Mouse (Mus musculus): Measurements from ENCODE around the gene Rnf225. TPM values are rescaled to one million over a fixed set of nuclear protein-coding genes. Genes with fewer than 3 reads are reported as not detected.

The Rnf225 gene
- polyA plus RNA-seq, 1 experiment from 2014 or later, result 1.6 TPM

DNA sequence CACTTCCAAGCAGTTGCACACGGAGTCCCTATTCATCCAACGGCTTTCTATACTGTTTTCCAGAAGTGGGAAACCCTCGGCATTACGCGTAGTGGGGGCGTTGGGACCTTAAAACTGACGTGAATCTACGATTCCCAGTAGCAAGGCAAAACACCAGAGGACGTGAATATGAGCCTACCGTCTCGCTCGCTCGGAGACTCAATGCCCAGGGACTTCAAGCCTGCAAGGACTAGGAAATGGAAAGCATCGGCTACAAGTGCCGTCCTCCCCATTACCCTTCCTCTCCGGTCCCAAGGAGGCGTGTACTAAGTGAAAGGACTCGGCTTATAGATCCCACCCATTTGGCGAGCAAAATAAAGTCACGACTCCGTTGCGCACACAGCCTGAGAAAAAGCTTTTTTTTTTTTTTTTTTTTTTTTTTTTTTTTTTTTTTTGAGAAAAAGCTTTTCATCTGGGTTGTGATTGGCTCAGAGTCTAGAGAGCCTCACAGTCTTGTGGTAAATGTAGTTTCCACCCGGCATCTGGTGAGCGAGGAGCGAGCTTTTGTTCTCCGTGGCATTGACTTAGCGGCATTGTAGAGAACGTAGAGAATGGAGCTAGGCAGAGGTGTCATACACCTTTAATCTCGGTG, 34.4 kb downstream of the Rnf225 start:
- H3K4me1 ChIP-seq (replicated peaks; ENCODE audit: control insufficient read depth, insufficient read depth, low read length), result no peaks in the 10 kb centered on the region
- DNase-seq (ENCODE audit: low spot score), result peak; percentile 73
- H3K27me3 ChIP-seq (ENCODE audit: control insufficient read depth, insufficient read depth, low read length), result no peaks in the 10 kb centered on the region
- H3K4me2 ChIP-seq (ENCODE audit: low read depth, low read length, severe bottlenecking), result peak overlapping the region; percentile 53
- no peaks in the 10 kb centered on the region for H3K36me3 ChIP-seq (ENCODE audit: control insufficient read depth, insufficient read depth, low read length)
- H3K9me3 ChIP-seq (ENCODE audit: control insufficient read depth, low read length), result no peaks in the 10 kb centered on the region
- 4% methylated on average over 29 of the region's 29 CpGs for WGBS
- H3K27ac ChIP-seq (ENCODE audit: low read depth, low read length), result peak overlapping the region; percentile 65
- peak; percentile 74 for ATAC-seq (replicated peaks; ENCODE audit: low FRiP score)
- peak overlapping the region; percentile 43 for H3K4me3 ChIP-seq (ENCODE audit: low read depth, low read length)
- peak overlapping the region; percentile 73 for H3K9ac ChIP-seq (ENCODE audit: low read length)

DNA sequence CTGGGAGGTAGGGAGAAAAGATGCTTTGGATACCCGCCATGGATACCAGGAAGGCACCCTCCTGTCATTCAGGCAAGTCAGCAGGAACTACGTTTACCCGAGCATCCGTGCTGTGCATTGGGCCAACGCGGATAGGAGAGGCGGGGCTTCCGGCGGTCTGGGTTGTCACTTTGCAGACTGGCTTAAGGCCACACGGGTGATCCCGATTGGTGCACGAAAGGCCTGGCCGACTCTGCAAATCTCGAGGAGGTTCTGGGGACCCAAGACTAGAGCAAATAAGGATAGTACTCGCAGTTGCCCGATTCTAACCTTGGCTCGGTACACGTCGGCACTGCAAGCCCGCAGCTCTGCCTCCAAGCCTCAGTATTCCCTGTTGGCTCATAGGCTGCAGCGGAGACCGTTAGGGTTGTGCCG, 38.5 kb downstream of the Rnf225 start, which contains the start of gene Zfp324:
TSS of gene Zfp324 (plus strand) at position 161 of the 414 bp plus-strand sequence.
- no peaks in the 10 kb centered on the region for H3K9me3 ChIP-seq (ENCODE audit: control insufficient read depth, low read length)

DNA sequence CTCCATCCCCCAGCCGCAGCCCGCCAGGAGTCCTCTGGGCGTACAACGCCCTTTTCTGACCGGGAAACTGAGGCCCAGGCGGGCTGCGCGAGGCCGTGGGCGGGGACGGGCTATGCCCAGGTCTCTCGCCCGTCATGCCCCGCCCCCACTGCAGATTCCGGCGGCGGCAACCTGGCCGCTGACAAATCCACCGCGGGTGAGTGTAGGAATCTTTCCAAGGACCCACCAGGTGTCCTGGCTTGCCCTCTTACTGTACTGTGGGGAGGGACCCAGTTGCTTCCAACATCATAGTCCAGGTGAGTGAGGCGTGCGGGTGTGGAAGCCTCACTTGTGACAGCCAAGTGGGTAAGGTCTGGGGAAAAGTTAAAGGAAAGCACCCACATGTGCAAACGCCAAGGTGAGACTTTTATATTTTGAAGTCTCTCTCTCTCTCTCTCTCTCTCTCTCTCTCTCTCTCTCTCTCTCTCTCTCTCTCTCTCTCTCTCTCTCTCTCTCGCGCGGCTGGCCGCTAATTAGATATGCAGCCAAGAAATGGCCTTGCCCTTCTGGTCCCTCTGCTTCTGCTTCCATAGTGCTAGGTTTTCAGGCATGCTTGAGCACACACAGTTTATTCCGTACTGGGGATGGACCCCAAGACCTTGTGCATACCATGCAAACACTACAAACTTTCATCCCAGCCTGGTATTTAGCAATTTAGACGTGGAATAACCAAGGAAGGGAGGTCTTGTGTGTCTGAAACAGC, 39.1 kb downstream of the Rnf225 start:
- Histone ChIP-seq H3K27me3 (ENCODE audit: control insufficient read depth, insufficient read depth, low read length) (no peaks in the 10 kb centered on the region), H3K4me3 (ENCODE audit: low read depth, low read length) (peak overlapping the region; percentile 87), H3K4me1 (replicated peaks; ENCODE audit: control insufficient read depth, insufficient read depth, low read length) (peaks cover 3% of the 10 kb centered on the region; the same call in 1 of the 2 replicates), H3K27ac (ENCODE audit: low read depth, low read length) (peak overlapping the region; percentile 64; the same call in 1 of the 2 replicates), H3K9ac (ENCODE audit: low read length) (peak overlapping the region; percentile 89), H3K9me3 (ENCODE audit: control insufficient read depth, low read length) (no peaks in the 10 kb centered on the region), H3K36me3 (ENCODE audit: control insufficient read depth, insufficient read depth, low read length) (peaks cover 8% of the 10 kb centered on the region; the same call in 1 of the 2 replicates), H3K4me2 (ENCODE audit: low read depth, low read length, severe bottlenecking) (peak overlapping the region; percentile 94)
- WGBS, result under 1% methylated on average over 29 of the region's 29 CpGs
- peak; percentile 76 for DNase-seq (ENCODE audit: low spot score)
- peak; percentile 63 for ATAC-seq (replicated peaks; ENCODE audit: low FRiP score)

More for the DNA sequence above, 38.5 kb downstream of the Rnf225 start, which contains the start of gene Zfp324:
- Histone ChIP-seq H3K27ac (ENCODE audit: low read depth, low read length) (peak within 1 kb of the TSS; percentile 64), H3K27me3 (ENCODE audit: control insufficient read depth, insufficient read depth, low read length) (no peaks in the 10 kb centered on the region), H3K4me2 (ENCODE audit: low read depth, low read length, severe bottlenecking) (peak within 1 kb of the TSS; percentile 94), H3K4me3 (ENCODE audit: low read depth, low read length) (peak within 1 kb of the TSS; percentile 87), H3K36me3 (ENCODE audit: control insufficient read depth, insufficient read depth, low read length) (peaks cover 4% of the 10 kb centered on the region; the same call in 1 of the 2 replicates), H3K4me1 (replicated peaks; ENCODE audit: control insufficient read depth, insufficient read depth, low read length) (peaks cover 3% of the 10 kb centered on the region; the same call in 1 of the 2 replicates), H3K9ac (ENCODE audit: low read length) (peak within 1 kb of the TSS; percentile 89)
- DNase-seq (ENCODE audit: low spot score) (peak; percentile 92), ATAC-seq (replicated peaks; ENCODE audit: low FRiP score) (peak; percentile 91)
- under 1% methylated on average over 23 of the region's 23 CpGs for WGBS

DNA sequence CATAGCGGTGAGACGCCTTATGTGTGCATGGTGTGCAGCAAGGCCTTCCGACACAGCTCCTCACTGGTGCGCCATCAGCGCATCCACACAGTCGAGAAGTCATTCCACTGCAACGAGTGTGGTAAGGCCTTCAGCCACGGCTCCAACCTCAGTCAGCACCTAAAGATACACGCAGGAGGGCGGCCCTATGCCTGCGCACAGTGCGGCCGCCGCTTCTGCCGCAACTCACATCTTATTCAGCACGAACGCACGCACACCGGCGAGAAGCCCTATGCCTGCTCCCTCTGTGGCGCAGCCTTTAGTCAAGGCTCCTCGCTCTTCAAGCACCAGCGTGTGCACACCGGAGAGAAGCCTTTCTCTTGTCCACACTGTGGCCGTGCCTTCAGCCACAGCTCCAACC, 43.7 kb downstream of the Rnf225 start:
- 93% methylated on average over 25 of the region's 25 CpGs for WGBS

DNA sequence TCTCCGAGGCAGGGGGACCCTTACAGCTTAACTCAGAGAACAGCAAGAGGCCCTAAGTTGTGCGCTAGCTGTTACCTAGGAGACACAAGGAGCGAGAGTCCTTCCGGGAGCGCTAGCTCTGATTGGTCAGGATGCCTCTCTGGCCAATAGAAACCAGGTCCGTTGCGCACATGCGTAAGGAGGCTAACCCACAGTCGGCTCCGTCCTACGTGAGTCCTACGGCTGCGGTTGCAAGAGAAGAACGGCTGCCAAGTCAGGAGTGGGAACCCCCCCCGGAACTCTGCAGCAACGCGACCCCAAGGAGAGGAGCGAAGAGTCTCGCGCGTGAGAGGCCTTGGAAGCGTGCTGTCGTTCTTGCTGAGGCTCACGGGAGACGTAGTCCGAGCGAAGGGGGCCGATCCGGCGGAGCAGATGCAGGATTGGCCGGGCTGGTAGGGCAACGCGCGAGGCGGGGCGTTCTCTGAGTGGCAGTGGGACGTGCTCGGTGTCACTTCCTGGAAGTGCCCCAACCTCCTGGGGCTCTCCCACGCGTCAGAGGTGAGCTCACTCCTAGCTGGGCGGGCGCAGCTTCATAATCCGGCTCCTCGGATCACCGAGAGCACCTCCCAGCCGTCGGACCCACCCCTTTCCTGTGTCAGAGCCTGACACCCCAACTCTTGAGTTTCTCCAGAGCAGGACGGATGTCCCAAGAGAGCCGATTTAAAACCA, 50.6 kb downstream of the Rnf225 start, which contains the start of gene Zfp446:
TSS of gene Zfp446 (plus strand) at position 167 of the 708 bp plus-strand sequence.
- peaks cover 5% of the 10 kb centered on the region; the same call in 1 of the 2 replicates for H3K4me1 ChIP-seq (replicated peaks; ENCODE audit: control insufficient read depth, insufficient read depth, low read length)
- peak within 1 kb of the TSS; percentile 67 for H3K4me3 ChIP-seq (ENCODE audit: low read depth, low read length)
- H3K27ac ChIP-seq (ENCODE audit: low read depth, low read length), result peak within 1 kb of the TSS; percentile 90
- H3K27me3 ChIP-seq (ENCODE audit: control insufficient read depth, insufficient read depth, low read length), result no peaks in the 10 kb centered on the region
- DNase-seq (ENCODE audit: low spot score) (peak; percentile 98), ATAC-seq (replicated peaks; ENCODE audit: low FRiP score) (peak; percentile 99)
- peak within 1 kb of the TSS; percentile 85 for H3K4me2 ChIP-seq (ENCODE audit: low read depth, low read length, severe bottlenecking)
- no peaks in the 10 kb centered on the region for H3K9me3 ChIP-seq (ENCODE audit: control insufficient read depth, low read length)
- peak within 1 kb of the TSS; percentile 77 for H3K9ac ChIP-seq (ENCODE audit: low read length)
- 1% methylated on average over 49 of the region's 49 CpGs for whole genome bisulfite sequencing
- no peaks in the 10 kb centered on the region; the same call in 1 of the 2 replicates for H3K36me3 ChIP-seq (ENCODE audit: control insufficient read depth, insufficient read depth, low read length)

More for the DNA sequence above, 43.7 kb downstream of the Rnf225 start:
- H3K9ac ChIP-seq (ENCODE audit: low read length), result no peak overlapping the region
- no peaks in the 10 kb centered on the region for H3K27me3 ChIP-seq (ENCODE audit: control insufficient read depth, insufficient read depth, low read length)
- H3K9me3 ChIP-seq (ENCODE audit: control insufficient read depth, low read length), result no peaks in the 10 kb centered on the region
- H3K4me2 ChIP-seq (ENCODE audit: low read depth, low read length, severe bottlenecking), result no peak overlapping the region
- no peak for DNase-seq (ENCODE audit: low spot score)
- ATAC-seq (replicated peaks; ENCODE audit: low FRiP score), result no peak
- no peak overlapping the region for H3K27ac ChIP-seq (ENCODE audit: low read depth, low read length)
- H3K36me3 ChIP-seq (ENCODE audit: control insufficient read depth, insufficient read depth, low read length), result peaks cover 8% of the 10 kb centered on the region; the same call in 1 of the 2 replicates
- peaks cover 3% of the 10 kb centered on the region; the same call in 1 of the 2 replicates for H3K4me1 ChIP-seq (replicated peaks; ENCODE audit: control insufficient read depth, insufficient read depth, low read length)
- H3K4me3 ChIP-seq (ENCODE audit: low read depth, low read length), result no peak overlapping the region

DNA sequence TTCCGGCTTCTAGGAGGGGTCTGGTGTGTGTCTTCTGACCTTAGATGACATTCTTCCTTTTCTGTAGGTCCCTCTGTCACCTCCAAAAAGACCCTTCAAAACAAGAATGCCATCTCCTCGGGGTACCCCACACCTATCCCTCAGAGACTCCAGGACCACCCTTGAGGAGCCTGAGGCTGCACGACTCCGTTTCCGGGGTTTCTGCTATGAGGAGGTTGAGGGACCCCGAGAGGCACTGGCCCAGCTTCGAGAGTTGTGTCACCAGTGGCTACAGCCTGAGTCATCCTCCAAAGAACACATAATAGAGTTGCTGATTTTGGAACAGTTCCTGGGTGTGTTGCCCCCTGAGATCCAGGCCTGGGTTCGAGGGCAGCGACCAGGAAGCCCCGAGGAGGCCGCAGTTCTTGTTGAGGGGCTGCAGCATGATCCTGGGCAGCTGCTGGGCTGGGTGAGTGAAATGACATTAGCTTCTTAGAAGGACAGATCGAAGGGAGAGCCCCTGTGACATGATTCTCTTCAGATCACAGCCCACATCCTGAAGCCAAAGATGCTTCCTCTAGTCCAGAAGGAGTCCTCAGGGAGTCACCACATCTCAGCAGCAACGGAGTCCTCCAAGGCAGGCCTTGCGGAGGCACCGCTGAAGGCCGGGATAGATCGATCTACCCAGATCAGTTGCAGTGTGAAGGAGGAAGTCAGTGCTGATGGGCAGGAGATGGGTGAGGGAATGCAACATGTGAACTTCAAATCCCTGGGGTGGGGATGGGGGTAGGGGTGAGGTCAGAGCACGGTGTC, 51.9 kb downstream of the Rnf225 start:
- Histone ChIP-seq H3K9ac (ENCODE audit: low read length) (no peak overlapping the region), H3K36me3 (ENCODE audit: control insufficient read depth, insufficient read depth, low read length) (no peaks in the 10 kb centered on the region), H3K9me3 (ENCODE audit: control insufficient read depth, low read length) (no peaks in the 10 kb centered on the region), H3K27ac (ENCODE audit: low read depth, low read length) (no peak overlapping the region), H3K27me3 (ENCODE audit: control insufficient read depth, insufficient read depth, low read length) (no peaks in the 10 kb centered on the region), H3K4me2 (ENCODE audit: low read depth, low read length, severe bottlenecking) (peak overlapping the region; percentile 85; the same call in 1 of the 2 replicates), H3K4me3 (ENCODE audit: low read depth, low read length) (no peak overlapping the region), H3K4me1 (replicated peaks; ENCODE audit: control insufficient read depth, insufficient read depth, low read length) (peaks cover 5% of the 10 kb centered on the region; the same call in 1 of the 2 replicates)
- no peak for ATAC-seq (replicated peaks; ENCODE audit: low FRiP score)
- peak; percentile 46 for DNase-seq (ENCODE audit: low spot score)
- 91% methylated on average over 18 of the region's 18 CpGs for WGBS

DNA sequence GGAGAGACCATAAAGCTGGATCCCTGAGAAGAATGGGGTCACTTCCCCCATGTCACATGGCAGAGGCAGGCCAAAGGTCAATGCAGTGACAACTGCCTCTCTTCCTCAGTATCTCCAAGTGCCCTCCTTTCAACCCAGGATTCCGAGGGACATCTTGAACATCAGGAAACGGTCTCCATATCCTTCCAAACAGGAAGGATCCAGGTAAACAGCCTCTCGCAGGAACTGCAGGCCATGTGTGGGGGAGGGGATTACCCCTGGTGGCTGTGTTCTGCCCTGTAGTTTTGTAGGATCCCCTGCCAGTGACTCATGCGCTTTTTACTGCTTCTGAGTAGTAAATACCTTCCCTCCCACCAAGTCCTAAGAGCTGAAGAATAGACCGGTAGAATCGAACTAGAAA, 52.6 kb downstream of the Rnf225 start:
- 85% methylated on average over 6 of the region's 6 CpGs for WGBS
- H3K27me3 ChIP-seq (ENCODE audit: control insufficient read depth, insufficient read depth, low read length), result no peaks in the 10 kb centered on the region
- no peak overlapping the region for H3K4me2 ChIP-seq (ENCODE audit: low read depth, low read length, severe bottlenecking)
- peak; percentile 40 for DNase-seq (ENCODE audit: low spot score)
- no peak overlapping the region for H3K9ac ChIP-seq (ENCODE audit: low read length)
- no peaks in the 10 kb centered on the region for H3K36me3 ChIP-seq (ENCODE audit: control insufficient read depth, insufficient read depth, low read length)
- no peak overlapping the region for H3K27ac ChIP-seq (ENCODE audit: low read depth, low read length)
- no peak for ATAC-seq (replicated peaks; ENCODE audit: low FRiP score)
- no peaks in the 10 kb centered on the region for H3K9me3 ChIP-seq (ENCODE audit: control insufficient read depth, low read length)
- H3K4me1 ChIP-seq (replicated peaks; ENCODE audit: control insufficient read depth, insufficient read depth, low read length), result peaks cover 5% of the 10 kb centered on the region; the same call in 1 of the 2 replicates
- no peak overlapping the region for H3K4me3 ChIP-seq (ENCODE audit: low read depth, low read length)

Measured in forebrain, embryonic 11.5 days (tissue).